Mouse (Mus musculus): ENCODE measurements at regions not wholly inside any gene's neighbourhood (a gene's known extent, or its start where the extent isn't known, plus 50 kb on each side); places are given as distances from the start of the nearest gene placed in this dataset.
A peak's percentile ranks its signal among the peaks of the same experiment; 100 is the strongest.

- Histone ChIP-seq H3K4me2 (ENCODE audit: low read depth, low read length) (no peak overlapping the region), H3K27me3 (ENCODE audit: control insufficient read depth, insufficient read depth, low read length) (no peaks in the 10 kb centered on the region), H3K9me3 (ENCODE audit: control insufficient read depth, low read length) (no peaks in the 10 kb centered on the region), H3K27ac (ENCODE audit: low read depth, low read length) (no peak overlapping the region), H3K9ac (replicated peaks; ENCODE audit: low read depth, low read length) (no peak overlapping the region), H3K4me3 (ENCODE audit: low read depth, low read length) (no peak overlapping the region), H3K36me3 (ENCODE audit: control insufficient read depth, insufficient read depth, low read length) (no peaks in the 10 kb centered on the region), H3K4me1 (ENCODE audit: control insufficient read depth, insufficient read depth, low read length) (no peaks in the 10 kb centered on the region)
- ATAC-seq (ENCODE audit: low read depth) = no peak
- 94% methylated on average over 3 of the region's 3 CpGs for WGBS
Observed at GRCm38 (mm10) chr9:34349997-34350396, 135.7 kb upstream of the Kirrel3 start.

GRCm38 (mm10) chr9:34353744-34354143 is 131.9 kb upstream of the Kirrel3 start:
- no peak overlapping the region for H3K9ac ChIP-seq (replicated peaks; ENCODE audit: low read depth, low read length)
- 57% methylated on average over 9 of the region's 9 CpGs for WGBS
- H3K27me3 ChIP-seq (ENCODE audit: control insufficient read depth, insufficient read depth, low read length) = no peaks in the 10 kb centered on the region
- peak; percentile 65; the same call in 1 of the 2 replicates for ATAC-seq (ENCODE audit: low read depth)
- no peak overlapping the region for H3K4me3 ChIP-seq (ENCODE audit: low read depth, low read length)
- H3K4me2 ChIP-seq (ENCODE audit: low read depth, low read length) = no peak overlapping the region
- no peaks in the 10 kb centered on the region for H3K36me3 ChIP-seq (ENCODE audit: control insufficient read depth, insufficient read depth, low read length)
- H3K4me1 ChIP-seq (ENCODE audit: control insufficient read depth, insufficient read depth, low read length) = no peaks in the 10 kb centered on the region
- no peak overlapping the region for H3K27ac ChIP-seq (ENCODE audit: low read depth, low read length)
- no peaks in the 10 kb centered on the region for H3K9me3 ChIP-seq (ENCODE audit: control insufficient read depth, low read length)

GRCm38 (mm10) chr9:34354723-34355316 is 130.9 kb upstream of the Kirrel3 start:
- no peak overlapping the region for H3K4me3 ChIP-seq (ENCODE audit: low read depth, low read length)
- no peaks in the 10 kb centered on the region for H3K36me3 ChIP-seq (ENCODE audit: control insufficient read depth, insufficient read depth, low read length)
- H3K27me3 ChIP-seq (ENCODE audit: control insufficient read depth, insufficient read depth, low read length) = no peaks in the 10 kb centered on the region
- no peaks in the 10 kb centered on the region for H3K9me3 ChIP-seq (ENCODE audit: control insufficient read depth, low read length)
- H3K4me2 ChIP-seq (ENCODE audit: low read depth, low read length) = no peak overlapping the region
- no peak overlapping the region for H3K9ac ChIP-seq (replicated peaks; ENCODE audit: low read depth, low read length)
- ATAC-seq (ENCODE audit: low read depth) = no peak
- no peaks in the 10 kb centered on the region for H3K4me1 ChIP-seq (ENCODE audit: control insufficient read depth, insufficient read depth, low read length)
- 79% methylated on average over 6 of the region's 6 CpGs for WGBS
- H3K27ac ChIP-seq (ENCODE audit: low read depth, low read length) = no peak overlapping the region

GRCm38 (mm10) chr9:34370686-34371398 is 114.9 kb upstream of the Kirrel3 start:
- Histone ChIP-seq H3K4me3 (ENCODE audit: low read depth, low read length) (no peak overlapping the region), H3K4me2 (ENCODE audit: low read depth, low read length) (no peak overlapping the region), H3K4me1 (ENCODE audit: control insufficient read depth, insufficient read depth, low read length) (no peaks in the 10 kb centered on the region), H3K36me3 (ENCODE audit: control insufficient read depth, insufficient read depth, low read length) (no peaks in the 10 kb centered on the region), H3K27me3 (ENCODE audit: control insufficient read depth, insufficient read depth, low read length) (no peaks in the 10 kb centered on the region), H3K9ac (replicated peaks; ENCODE audit: low read depth, low read length) (no peak overlapping the region), H3K9me3 (ENCODE audit: control insufficient read depth, low read length) (no peaks in the 10 kb centered on the region), H3K27ac (ENCODE audit: low read depth, low read length) (no peak overlapping the region)
- no peak for ATAC-seq (ENCODE audit: low read depth)
- 82% methylated on average over 4 of the region's 4 CpGs for WGBS

- no peaks in the 10 kb centered on the region for H3K4me1 ChIP-seq (ENCODE audit: control insufficient read depth, insufficient read depth, low read length)
- no peak overlapping the region for H3K9ac ChIP-seq (replicated peaks; ENCODE audit: low read depth, low read length)
- no peak overlapping the region for H3K27ac ChIP-seq (ENCODE audit: low read depth, low read length)
- no peak for ATAC-seq (ENCODE audit: low read depth)
- no peaks in the 10 kb centered on the region for H3K36me3 ChIP-seq (ENCODE audit: control insufficient read depth, insufficient read depth, low read length)
- WGBS = 21% methylated on average over 1 of the region's 1 CpGs
- H3K4me2 ChIP-seq (ENCODE audit: low read depth, low read length) = no peak overlapping the region
- no peak overlapping the region for H3K4me3 ChIP-seq (ENCODE audit: low read depth, low read length)
- H3K27me3 ChIP-seq (ENCODE audit: control insufficient read depth, insufficient read depth, low read length) = no peaks in the 10 kb centered on the region
- H3K9me3 ChIP-seq (ENCODE audit: control insufficient read depth, low read length) = no peaks in the 10 kb centered on the region
Observed at GRCm38 (mm10) chr9:34375187-34375586, 110.5 kb upstream of the Kirrel3 start.

- no peak for ATAC-seq (ENCODE audit: low read depth)
- Histone ChIP-seq H3K27ac (ENCODE audit: low read depth, low read length) (no peak overlapping the region), H3K9me3 (ENCODE audit: control insufficient read depth, low read length) (no peaks in the 10 kb centered on the region), H3K4me3 (ENCODE audit: low read depth, low read length) (no peak overlapping the region), H3K4me1 (ENCODE audit: control insufficient read depth, insufficient read depth, low read length) (no peaks in the 10 kb centered on the region), H3K9ac (replicated peaks; ENCODE audit: low read depth, low read length) (no peak overlapping the region), H3K4me2 (ENCODE audit: low read depth, low read length) (no peak overlapping the region), H3K27me3 (ENCODE audit: control insufficient read depth, insufficient read depth, low read length) (no peaks in the 10 kb centered on the region), H3K36me3 (ENCODE audit: control insufficient read depth, insufficient read depth, low read length) (no peaks in the 10 kb centered on the region)
- 88% methylated on average over 3 of the region's 3 CpGs for WGBS
Observed at GRCm38 (mm10) chr9:34380008-34380407, 105.7 kb upstream of the Kirrel3 start.

GRCm38 (mm10) chr9:34381601-34382000 is 104.1 kb upstream of the Kirrel3 start:
- Histone ChIP-seq H3K4me1 (ENCODE audit: control insufficient read depth, insufficient read depth, low read length) (no peaks in the 10 kb centered on the region), H3K36me3 (ENCODE audit: control insufficient read depth, insufficient read depth, low read length) (no peaks in the 10 kb centered on the region), H3K4me2 (ENCODE audit: low read depth, low read length) (no peak overlapping the region), H3K9me3 (ENCODE audit: control insufficient read depth, low read length) (no peaks in the 10 kb centered on the region), H3K27me3 (ENCODE audit: control insufficient read depth, insufficient read depth, low read length) (no peaks in the 10 kb centered on the region), H3K4me3 (ENCODE audit: low read depth, low read length) (no peak overlapping the region), H3K27ac (ENCODE audit: low read depth, low read length) (no peak overlapping the region), H3K9ac (replicated peaks; ENCODE audit: low read depth, low read length) (no peak overlapping the region)
- 86% methylated on average over 3 of the region's 3 CpGs for WGBS
- ATAC-seq (ENCODE audit: low read depth) = no peak

- no peaks in the 10 kb centered on the region for H3K27me3 ChIP-seq (ENCODE audit: control insufficient read depth, insufficient read depth, low read length)
- 32% methylated on average over 1 of the region's 1 CpGs for WGBS
Observed at GRCm38 (mm10) chr9:34382208-34382607, 103.5 kb upstream of the Kirrel3 start.

GRCm38 (mm10) chr9:34386071-34386470 is 99.6 kb upstream of the Kirrel3 start:
- Histone ChIP-seq H3K27me3 (ENCODE audit: control insufficient read depth, insufficient read depth, low read length) (no peaks in the 10 kb centered on the region), H3K9ac (replicated peaks; ENCODE audit: low read depth, low read length) (no peak overlapping the region), H3K9me3 (ENCODE audit: control insufficient read depth, low read length) (no peaks in the 10 kb centered on the region), H3K4me3 (ENCODE audit: low read depth, low read length) (no peak overlapping the region), H3K36me3 (ENCODE audit: control insufficient read depth, insufficient read depth, low read length) (no peaks in the 10 kb centered on the region), H3K4me1 (ENCODE audit: control insufficient read depth, insufficient read depth, low read length) (no peaks in the 10 kb centered on the region), H3K27ac (ENCODE audit: low read depth, low read length) (no peak overlapping the region), H3K4me2 (ENCODE audit: low read depth, low read length) (no peak overlapping the region)
- WGBS = 85% methylated on average over 4 of the region's 4 CpGs
- ATAC-seq (ENCODE audit: low read depth) = no peak

More at GRCm38 (mm10) chr9:34382208-34382607, 103.5 kb upstream of the Kirrel3 start:
- Histone ChIP-seq H3K9me3 (ENCODE audit: control insufficient read depth, low read length) (no peaks in the 10 kb centered on the region), H3K27ac (ENCODE audit: low read depth, low read length) (no peak overlapping the region), H3K4me1 (ENCODE audit: control insufficient read depth, insufficient read depth, low read length) (no peaks in the 10 kb centered on the region), H3K9ac (replicated peaks; ENCODE audit: low read depth, low read length) (no peak overlapping the region), H3K4me2 (ENCODE audit: low read depth, low read length) (no peak overlapping the region), H3K4me3 (ENCODE audit: low read depth, low read length) (no peak overlapping the region), H3K36me3 (ENCODE audit: control insufficient read depth, insufficient read depth, low read length) (no peaks in the 10 kb centered on the region)
- ATAC-seq (ENCODE audit: low read depth) = no peak

Data from neural tube, embryonic 14.5 days (tissue).